Mouse (Mus musculus): ENCODE measurements around the gene Zbtb20.

The Zbtb20 gene

DNA sequence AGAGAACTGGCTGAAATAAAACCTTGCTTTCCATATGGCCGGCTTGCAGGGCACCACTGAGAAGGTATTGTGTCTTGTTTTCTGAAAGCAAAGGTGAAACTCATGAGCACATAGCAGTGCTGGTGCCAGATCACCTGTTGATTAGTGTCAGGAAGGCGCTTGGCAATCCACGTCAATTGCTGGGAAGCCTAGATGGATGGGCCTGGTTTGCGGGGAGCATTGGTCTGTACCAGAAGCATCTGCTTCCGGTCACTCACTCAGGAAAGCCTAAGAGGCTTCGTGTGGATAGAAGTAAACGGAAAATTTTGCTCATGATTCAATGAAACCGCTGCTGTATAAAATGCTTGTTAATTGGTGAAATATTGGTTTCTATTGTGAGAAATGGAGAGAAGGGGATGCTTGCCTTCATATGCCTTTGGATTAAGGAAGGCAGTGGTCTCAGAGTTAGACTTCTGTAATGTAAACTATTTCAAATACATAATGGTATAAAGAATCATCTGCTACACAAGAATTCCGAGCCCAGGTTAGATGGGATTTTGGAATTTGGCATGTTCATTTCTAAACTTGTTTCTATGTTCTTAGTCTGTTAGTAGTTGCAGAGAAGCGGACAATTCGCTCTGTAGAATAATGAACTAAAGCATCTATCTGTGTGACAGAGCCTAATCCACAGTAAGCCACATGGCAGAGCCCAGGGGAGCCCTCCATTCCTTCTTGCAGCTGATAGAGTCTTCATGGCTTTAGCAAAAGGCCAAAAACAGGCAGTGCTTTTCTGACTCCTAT is 521.4 kb downstream of the Zbtb20 start:
- no peak for DNase-seq (ENCODE audit: low read depth, low spot score)

DNA sequence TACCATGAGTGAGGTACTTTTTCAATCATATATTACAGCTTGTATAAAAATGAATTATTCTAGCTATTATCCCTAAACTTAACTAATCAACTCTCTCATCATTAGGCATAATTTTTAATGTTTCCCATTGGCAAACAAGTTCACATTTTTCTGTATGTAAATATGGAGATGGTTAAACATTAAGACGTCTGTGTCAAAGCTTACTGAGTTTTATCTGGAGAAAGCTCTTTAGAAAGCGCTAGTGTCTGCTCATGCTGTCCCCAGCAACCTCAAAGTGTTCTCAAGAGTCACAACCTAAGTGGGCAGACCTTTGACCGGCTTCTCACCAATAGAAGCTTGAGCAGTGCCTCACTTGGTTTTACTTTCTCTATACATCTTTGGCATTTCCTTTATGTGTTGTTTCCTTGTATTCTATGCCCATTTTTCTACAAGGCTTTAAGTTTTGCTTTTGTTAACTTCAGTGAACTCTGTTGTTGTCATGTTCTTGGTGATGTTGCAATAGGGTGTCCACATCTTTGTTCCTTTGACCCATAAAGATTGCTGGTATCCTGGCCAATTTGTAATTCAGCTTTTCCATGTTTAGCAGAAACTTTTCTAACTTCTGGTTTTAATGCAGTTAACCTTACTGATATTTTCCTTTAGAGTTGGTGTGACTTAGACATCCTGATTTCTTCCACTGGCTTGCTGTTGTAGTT is 522.1 kb downstream of the Zbtb20 start:
- DNase-seq (ENCODE audit: low read depth, low spot score) = no peak

DNA sequence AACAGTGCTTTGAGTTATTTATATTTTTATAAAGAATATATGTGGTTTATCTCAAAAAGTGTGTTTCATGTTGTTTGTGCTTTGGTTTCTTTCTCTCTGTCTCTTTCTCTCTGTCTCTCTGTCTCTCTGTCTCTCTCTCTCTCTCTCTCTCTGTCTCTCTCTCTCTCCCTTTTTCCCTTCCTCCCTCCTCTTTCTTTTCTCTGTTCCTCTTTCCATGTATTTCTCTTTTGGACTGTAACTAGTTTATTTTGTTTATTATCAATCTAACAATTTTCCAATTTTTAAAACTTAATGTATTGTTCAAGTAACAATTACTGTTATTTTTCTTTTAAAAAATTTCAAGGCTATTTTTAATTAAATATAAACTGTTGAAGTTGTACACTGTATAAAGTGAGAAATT is 523.7 kb downstream of the Zbtb20 start:
- DNase-seq (ENCODE audit: low read depth, low spot score) = no peak

DNA sequence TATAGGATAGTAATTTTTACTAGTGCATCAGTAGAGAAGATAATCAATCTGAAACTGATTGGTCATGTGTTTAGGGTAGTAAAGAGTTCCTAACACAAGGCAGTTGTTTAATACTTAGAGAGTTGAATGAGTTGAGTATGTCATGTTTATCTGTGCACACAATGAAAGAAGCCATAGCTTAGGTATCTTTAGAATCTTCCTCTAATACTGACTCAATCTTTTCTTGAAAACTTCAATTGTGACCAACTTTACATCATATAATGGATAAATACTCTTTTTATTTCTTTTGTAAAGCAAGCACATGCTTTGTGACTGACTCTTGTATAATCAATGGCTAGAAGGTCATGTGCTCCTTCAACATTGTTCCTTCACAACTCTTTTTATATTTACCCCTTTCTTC is 524.4 kb downstream of the Zbtb20 start:
- no peak for DNase-seq (ENCODE audit: low read depth, low spot score)

DNA sequence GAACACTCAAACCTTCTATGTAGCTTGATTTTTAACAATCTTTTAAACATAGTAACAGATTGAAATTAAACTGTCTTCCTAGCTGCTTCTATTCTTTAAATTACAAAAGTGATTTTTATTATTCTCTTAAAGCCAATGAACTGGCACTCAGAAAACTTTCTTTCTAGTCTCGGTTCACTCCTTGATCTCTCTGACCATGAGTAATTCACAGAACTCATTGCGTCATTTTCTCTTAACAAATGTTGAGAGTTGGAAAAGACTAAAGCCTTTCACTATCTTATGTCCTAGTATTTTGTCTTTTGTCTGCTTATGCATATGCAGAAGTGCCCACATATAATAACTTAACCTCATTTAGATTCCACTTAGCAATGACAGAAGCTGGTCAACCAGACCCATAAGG is 525.3 kb downstream of the Zbtb20 start:
- DNase-seq (ENCODE audit: low read depth, low spot score) = no peak

DNA sequence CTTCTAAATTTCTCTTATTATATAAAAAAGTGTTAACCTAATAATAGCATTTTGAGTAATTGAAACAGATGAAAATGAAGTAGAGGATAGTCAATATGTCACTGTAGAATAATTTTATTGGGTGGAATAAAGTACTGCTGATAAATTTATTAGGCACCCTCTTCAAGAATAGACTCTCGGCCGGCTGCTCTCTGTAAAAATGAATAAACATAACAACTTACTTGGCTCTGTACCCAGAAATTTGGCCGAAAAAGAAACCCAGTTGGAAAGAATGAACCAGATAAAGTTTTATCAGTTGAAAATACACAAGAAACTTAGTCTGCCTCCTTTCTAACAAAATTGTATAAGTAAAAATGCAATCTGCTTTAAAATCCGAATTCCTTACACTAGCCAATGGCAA is 527.2 kb downstream of the Zbtb20 start:
- no peak for DNase-seq (ENCODE audit: low read depth, low spot score)

DNA sequence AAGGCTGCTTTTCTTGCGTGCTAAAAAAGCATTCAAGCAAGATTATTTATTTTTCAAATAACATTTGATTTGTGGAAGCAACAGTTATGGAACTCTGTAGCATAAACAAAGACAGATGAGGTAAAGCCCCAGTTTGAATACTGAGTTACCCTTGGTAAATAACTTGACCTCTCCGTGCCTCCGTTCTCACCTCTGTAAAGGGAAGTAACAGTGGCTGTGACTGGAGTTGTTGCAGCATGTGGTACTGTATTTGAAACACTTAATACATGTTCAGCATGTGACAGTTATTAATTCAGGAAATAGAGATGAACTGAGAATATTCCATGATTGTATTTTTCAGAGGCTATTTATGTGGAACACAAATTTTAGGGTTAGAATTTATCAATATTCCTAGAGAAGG is 529.4 kb downstream of the Zbtb20 start:
- DNase-seq (ENCODE audit: low read depth, low spot score) = no peak

DNA sequence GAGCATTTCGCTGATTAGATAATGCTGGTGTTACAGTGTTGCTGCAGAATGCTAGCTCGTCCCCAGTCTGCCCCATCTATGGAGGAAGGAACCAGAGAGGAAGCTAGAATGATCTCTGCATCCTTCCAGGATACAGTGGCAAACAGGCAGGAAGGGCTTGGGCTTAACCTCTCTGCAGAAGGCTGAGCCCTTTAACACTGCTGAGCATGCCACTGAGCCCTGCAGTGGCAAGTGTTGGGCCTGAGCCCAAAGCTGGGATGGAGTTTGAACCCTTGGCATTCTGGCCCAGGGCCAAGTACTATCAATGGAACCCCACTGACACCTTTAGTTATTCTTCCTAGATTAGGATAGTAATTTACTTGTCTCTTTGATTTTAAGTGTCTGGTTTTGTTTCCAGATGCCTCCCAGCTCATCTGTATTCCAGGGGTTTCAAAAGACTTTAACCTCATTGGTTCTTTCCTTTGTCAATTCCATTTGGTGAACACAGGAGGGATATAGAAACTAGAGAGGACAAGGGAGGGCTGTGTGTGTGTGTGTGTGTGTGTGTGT is 532.0 kb downstream of the Zbtb20 start:
- no peak for DNase-seq (ENCODE audit: low read depth, low spot score)

DNA sequence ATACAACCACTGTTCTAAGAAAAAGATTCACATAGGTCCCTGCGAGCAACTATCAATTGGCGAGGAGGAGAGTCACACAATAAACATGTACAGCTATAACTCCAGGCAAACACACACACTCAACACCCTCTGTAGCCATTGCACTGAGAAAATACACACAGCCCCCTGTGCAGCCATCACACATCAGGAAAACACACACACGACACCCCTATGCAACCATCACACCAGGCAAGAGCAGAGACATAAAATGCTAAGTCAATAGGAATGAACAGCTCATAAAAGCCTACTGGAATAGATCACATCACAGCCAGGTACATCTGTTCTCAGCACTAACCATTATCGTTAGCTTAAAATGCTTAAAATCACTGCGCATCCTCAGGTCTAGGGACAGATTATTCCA is 532.9 kb downstream of the Zbtb20 start:
- no peak for DNase-seq (ENCODE audit: low read depth, low spot score)

DNA sequence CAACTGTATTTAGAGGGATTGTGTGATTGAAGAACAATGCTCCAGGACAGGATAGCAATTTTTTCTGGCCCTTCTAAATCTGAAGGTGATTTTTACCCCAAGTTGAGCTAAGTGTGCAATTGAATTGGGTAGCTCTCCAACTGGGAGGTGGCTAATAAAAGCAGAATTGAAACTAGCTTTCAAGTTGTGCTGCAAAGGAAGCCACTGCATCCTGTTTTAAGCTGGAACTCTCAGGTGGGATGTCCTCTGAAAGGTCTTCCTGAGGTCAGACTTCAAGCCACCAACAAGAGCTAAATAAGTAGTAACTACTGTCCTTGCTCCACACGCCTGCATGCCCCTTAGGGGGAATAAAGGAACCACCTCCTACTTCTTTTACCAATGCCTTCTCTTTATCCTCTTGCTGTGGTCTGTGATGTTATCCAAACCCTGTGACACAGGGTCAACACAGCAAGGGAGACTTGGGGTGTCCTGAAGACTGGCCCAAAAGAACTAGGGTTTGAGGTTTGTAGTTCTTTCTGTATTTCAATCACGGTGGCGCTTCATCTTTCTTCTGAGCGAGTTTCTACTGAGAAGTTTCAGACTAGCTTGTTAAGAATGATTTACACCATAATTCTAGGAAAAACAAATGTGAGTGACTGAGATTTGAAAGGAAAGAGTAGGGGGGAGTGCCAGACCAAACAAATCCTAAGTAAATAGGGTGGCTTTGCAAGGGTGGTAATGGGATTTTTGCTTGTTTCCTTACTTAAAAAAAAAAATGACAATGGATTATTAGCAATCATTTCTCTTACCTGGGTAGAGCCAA is 533.6 kb downstream of the Zbtb20 start:
- DNase-seq (ENCODE audit: low read depth, low spot score) = no peak

DNA sequence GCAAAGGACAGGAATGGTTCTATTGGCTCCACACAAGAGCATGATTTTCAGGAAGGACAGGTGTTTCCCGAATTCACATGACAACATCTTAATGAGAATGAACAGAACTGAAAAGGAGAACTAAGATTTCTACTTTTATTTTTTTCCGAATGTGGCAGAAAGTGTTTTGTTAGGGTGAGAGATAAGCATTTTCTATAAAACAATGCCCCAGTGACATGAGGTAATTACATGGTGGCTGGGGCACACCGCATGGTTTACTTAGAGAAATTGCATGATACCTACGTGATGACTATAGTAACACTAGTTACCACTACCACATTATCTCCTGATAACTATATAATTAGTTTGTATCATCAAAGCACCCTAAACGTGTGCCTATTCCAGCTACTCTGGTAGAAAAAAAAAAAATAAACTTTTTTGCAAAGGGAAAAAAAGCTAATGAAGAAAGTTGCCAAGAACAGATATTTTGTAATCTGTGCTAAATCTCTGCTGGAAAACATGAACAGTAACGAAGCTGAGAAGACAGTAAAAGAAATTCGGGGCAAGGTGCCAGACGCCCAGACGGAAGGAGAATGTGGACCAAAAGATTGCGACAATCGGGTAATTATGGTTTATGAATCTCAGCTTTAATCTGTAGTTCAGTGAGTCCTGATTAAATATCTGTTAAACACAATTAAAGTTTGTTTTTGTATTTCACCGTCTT is 534.4 kb downstream of the Zbtb20 start:
- no peak for DNase-seq (ENCODE audit: low read depth, low spot score)

DNA sequence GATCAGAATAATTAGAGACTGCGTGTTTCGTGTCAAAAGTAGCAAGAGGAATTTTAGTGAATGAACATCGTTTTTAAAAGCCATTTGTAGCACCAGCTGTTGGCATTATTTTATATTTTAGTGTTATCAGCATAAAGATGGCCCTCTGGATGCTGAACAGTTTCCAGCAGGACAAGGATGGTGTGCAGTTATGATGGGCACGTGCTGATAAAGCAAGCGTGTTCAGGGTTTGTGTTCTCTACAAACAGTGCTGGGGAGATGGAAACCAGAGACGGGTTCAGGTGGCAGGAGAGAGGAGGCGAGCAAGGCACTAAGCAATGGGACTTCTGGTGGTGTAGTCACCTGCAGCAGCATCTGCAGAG is 534.9 kb downstream of the Zbtb20 start:
- DNase-seq (ENCODE audit: low read depth, low spot score) = no peak

DNA sequence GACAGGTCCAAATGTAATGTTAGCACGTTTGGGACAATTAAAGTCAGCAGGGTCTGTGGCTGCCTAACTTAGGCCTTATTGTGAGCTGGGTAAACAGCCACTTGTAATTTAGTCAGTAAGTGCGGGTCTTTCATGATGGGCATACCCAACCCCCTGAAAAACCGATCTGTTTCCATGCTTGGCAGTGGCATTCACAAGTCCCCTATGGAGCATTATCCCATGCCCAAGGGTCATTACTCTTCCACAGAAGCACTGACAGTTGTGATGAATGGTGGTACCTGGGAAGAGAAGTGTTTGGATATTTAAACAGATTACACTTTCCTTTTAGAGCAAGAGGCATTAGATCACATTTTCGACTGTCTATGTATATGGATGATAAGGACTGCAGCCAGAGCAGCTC is 540.2 kb downstream of the Zbtb20 start:
- DNase-seq (ENCODE audit: low read depth, low spot score) = no peak

DNA sequence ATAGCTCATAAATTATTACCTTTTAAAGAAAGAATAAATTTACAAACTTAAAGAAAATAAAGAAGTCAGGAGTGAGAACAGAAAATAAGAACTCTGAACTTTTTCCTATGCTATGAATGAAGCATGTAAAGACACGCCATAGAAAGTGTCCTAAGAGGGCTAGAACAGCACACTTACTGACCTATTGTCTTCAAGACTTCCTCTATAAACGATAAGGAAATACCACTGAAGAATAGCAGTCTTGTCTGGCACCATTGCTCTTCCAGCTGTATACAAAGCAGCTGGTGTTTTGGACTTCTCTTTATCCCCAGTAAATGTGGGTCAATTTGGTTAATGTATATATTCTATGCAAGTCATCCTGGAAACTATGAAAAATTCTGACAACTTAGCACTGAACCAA is 544.2 kb downstream of the Zbtb20 start:
- DNase-seq (ENCODE audit: low read depth, low spot score) = no peak

DNA sequence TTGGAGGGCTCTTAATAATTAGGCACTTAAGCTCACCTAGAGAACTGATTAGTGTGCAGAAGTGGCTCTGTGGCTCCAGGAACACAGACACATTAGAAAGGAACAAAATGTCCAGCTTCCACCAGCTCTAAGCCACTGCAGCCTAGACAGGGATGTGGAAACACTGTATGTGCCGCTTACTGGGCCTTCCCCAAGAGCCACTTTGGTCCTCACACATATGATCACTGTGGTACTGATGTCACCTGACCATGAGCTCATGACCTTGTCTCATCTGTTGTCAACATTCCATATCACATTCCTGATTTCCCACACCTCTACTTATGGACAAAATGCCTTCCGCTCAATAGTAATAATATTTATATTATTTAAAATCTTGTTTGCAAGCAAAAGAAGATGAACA is 553.3 kb downstream of the Zbtb20 start:
- no peak for DNase-seq (ENCODE audit: low read depth, low spot score)

DNA sequence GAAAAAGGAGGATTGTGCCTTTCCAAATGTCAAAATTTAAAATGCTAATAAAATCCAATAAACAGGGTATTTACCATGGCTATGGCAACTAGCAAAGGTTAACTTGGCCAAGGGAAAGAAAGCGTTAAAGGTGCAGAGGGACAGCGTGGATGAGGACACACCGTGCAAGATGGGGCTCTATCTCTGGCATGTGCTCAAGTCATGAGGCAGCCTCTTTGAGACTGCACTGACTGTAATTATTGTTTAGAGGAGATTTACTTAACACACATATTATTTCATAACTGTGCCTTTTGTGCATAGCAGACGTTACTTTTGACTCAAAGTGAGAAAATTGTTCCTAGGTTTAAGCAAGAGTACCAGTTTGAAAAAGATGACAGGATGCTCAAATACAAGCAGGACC is 554.3 kb downstream of the Zbtb20 start:
- no peak for DNase-seq (ENCODE audit: low read depth, low spot score)

DNA sequence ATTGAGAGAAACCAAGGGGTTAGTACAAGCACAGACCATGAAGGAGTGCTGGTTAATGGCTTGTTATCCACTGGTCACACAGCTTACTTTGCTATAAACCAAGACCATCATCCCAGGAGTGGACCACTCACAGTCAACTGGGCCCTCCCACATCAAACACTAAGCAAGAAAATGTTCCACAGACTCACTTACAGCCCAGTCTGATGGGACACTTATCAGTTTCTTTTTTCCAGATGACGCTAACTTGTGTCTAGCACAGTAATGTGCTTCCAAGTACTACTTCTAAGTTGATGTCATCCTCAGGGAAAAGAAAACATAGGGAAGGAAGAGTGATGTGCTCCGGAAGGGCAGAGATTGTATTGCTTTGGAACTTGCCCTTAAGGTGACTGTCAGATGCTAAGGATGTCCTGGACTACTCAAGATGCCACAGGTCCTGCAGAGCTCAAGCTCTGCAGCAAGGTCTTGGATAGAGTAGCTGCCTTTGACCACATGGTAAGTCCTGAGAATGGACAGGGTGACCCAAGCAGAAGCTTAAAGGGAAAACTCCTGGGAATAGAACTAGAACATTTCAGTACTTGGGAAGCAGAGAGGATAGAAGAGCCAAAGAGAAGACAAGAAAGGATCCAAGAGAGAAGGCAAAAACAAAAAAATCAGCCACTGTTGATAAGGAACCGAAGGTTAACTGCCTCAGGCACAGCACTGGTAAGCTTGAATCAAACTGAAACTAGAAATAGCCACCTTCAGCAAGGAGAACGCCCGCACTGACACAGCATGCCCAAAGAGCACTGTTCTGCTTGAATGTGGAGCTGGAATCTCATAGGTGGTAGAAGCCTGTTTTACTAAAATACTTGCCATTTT is 556.1 kb downstream of the Zbtb20 start:
- no peak for DNase-seq (ENCODE audit: low read depth, low spot score)

DNA sequence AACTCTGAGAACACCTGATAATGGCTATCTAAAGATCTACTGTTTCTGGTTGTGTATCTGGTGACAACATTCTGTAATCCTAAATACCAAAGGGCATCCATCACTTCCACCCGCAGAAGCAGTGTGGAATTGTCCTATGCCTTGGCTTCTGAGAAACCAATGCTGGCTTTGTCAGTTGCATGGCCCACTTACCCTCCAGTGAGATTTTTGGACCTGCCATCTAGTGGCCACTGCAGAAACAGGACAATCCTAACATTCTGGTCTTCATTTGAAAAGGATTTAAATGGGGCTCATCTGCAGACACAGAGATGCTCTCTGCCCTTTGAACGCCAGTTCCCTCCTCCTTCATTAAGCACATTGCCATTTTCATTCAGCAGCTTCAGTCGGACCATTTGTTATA is 559.3 kb downstream of the Zbtb20 start:
- peak; percentile 14 for DNase-seq (ENCODE audit: low read depth, low spot score)

DNA sequence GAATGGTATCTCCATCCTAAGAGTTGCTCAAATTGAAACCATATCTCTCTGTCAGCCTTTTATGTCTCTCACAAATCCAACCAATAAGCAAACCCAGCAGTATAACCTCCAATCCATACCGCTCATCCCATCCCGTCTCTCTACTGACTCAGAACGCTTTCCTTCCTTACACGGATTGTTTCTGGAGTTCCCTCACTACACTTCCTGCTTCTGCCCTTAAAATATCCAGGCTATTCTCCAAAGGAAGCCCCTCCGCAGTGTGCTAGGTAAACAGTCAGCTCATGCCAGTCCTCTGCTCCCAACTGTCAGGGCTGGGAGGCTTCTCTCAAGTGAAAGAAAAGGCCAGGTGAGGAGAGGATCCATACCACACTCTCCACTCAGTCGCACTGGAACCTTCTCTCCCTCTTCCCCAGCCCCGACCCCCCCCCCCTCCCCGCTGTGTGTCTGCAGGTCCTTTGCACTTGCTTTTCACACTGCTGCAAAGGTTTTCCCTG is 563.2 kb downstream of the Zbtb20 start:
- no peak for DNase-seq (ENCODE audit: low read depth, low spot score)

DNA sequence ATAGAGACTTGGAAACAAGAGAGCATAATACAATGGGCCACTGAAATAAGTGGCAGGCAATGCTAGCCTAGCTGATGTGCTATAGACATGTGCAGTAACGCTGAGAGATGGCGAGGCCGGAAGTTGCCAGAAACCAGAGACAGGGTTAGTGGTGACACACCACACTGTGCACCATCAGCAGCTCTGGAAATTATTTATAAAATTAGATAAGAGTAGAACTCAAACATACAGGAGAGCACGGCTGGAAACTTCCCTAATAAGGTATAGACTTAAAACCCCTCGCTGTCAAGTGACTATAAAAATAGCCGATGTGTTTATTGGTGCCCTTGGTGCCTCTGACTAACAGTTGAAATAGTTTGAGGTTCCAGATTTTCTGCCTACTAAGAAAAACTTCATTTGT is 565.7 kb downstream of the Zbtb20 start:
- no peak for DNase-seq (ENCODE audit: low read depth, low spot score)

DNA sequence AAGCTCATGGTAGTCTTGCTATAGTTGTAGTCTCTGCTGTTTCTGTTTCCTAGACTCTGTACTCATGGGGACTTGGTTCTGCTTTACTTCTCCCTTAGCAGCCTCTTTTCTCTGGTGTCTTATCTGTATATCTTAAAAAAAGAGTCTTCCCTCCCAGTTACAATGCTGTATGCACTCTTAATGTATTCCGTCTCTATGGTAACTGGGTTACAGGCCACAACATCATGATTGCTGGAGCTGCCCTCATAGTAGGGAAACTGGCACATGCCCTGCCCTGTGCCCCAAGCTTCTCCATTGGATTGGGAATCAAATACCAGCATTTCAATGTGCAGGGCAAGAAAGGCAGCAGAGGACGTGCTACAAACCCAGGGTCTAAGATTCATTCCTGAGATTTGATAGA is 567.4 kb downstream of the Zbtb20 start:
- no peak for DNase-seq (ENCODE audit: low read depth, low spot score)
